Mouse (Mus musculus) cortical plate, adult 2 months (tissue): Measurements from ENCODE around the gene Osgin1. TPM values are rescaled to one million over a fixed set of nuclear protein-coding genes. Genes with fewer than 3 reads are reported as not detected.

Source experiments
- H3K27ac ChIP-seq: fragments of 200-500 bp; 2 replicates; pipeline ENCODE4 v1.5.1; 2012; ENCODE audit warnings: low read length, control low read depth, inconsistent platforms; ENCODE audit not compliant: insufficient read depth
- H3K4me1 ChIP-seq: fragments of 200-500 bp; 2 replicates; pipeline ENCODE4 v1.6.1; 2011; ENCODE audit warnings: low read length; ENCODE audit not compliant: control insufficient read depth, insufficient read depth
- H3K4me3 ChIP-seq: fragments of 200-500 bp; 2 replicates; pipeline ENCODE4 v1.5.1; 2011; ENCODE audit warnings: mild to moderate bottlenecking, low read length, control low read depth; ENCODE audit not compliant: insufficient read depth
- CTCF ChIP-seq: fragments of 200-500 bp; IDR thresholded peaks from 2 replicates; pipeline ENCODE4 v1.5.1; 2011; ENCODE audit warnings: mild to moderate bottlenecking, control low read depth, low read length; ENCODE audit not compliant: insufficient read depth; ENCODE audit errors: extremely low read depth
- POLR2A ChIP-seq: fragments of 200-500 bp; IDR thresholded peaks from 2 replicates; pipeline ENCODE4 v1.6.1; 2011; ENCODE audit warnings: mild to moderate bottlenecking, low read length, control low read depth; ENCODE audit not compliant: insufficient read depth; ENCODE audit errors: extremely low read depth
- polyA plus RNA-seq: library from polyadenylated mRNA; depleted of rRNA; stranded (reverse); fragments of >200 nt; gene quantifications from 2 replicates; pipeline ENCODE4 v1.2.3, GENCODE M21; 2012

The Osgin1 gene
- polyA plus RNA-seq, 1 experiment, result 0.86 TPM

GRCm38 (mm10) chr8:119440250-119440951 lies 6.5 kb downstream of the Osgin1 start:
- Histone ChIP-seq H3K4me1 (no peaks in the 10 kb centered on the region), H3K27ac (no peak overlapping the region), H3K4me3 (no peak overlapping the region)
- TF ChIP-seq CTCF (peak; percentile 65), POLR2A (no peak)

GRCm38 (mm10) chr8:119440952-119441270 lies 7.0 kb downstream of the Osgin1 start:
- no peak overlapping the region for H3K27ac ChIP-seq
- TF ChIP-seq CTCF (no peak), POLR2A (no peak)
- no peak overlapping the region for H3K4me3 ChIP-seq
- H3K4me1 ChIP-seq, result no peaks in the 10 kb centered on the region

GRCm38 (mm10) chr8:119442013-119442412 lies 8.1 kb downstream of the Osgin1 start:
- no peak overlapping the region for H3K27ac ChIP-seq
- TF ChIP-seq CTCF (no peak), POLR2A (no peak)
- no peak overlapping the region for H3K4me3 ChIP-seq
- no peaks in the 10 kb centered on the region for H3K4me1 ChIP-seq

GRCm38 (mm10) chr8:119442970-119443369 lies 9.0 kb downstream of the Osgin1 start:
- no peak overlapping the region for H3K27ac ChIP-seq
- no peaks in the 10 kb centered on the region for H3K4me1 ChIP-seq
- H3K4me3 ChIP-seq, result no peak overlapping the region
- TF ChIP-seq CTCF (no peak), POLR2A (no peak)

- H3K4me3 ChIP-seq, result peak within 1 kb of the TSS; percentile 63
- peak within 1 kb of the TSS; percentile 37; the same call in 1 of the 2 replicates for H3K27ac ChIP-seq
- H3K4me1 ChIP-seq, result peaks cover 7% of the 10 kb centered on the region
- peak; percentile 59 for TF ChIP-seq CTCF
- TF ChIP-seq POLR2A, result no peak
These were observed 12.5 kb downstream of the Osgin1 start, which contains the start of gene Necab2 for GRCm38 (mm10) chr8:119446211-119446989. Gene Necab2, plus strand, starts transcription at chr8:119446719.

GRCm38 (mm10) chr8:119446990-119447780 lies 13.3 kb downstream of the Osgin1 start:
- no peak for TF ChIP-seq CTCF
- TF ChIP-seq POLR2A, result no peak
- peak overlapping the region; percentile 37; the same call in 1 of the 2 replicates for H3K27ac ChIP-seq
- H3K4me3 ChIP-seq, result peak overlapping the region; percentile 63
- peaks cover 7% of the 10 kb centered on the region for H3K4me1 ChIP-seq

GRCm38 (mm10) chr8:119447781-119448170 lies 13.9 kb downstream of the Osgin1 start:
- Histone ChIP-seq H3K27ac (peak overlapping the region; percentile 21; the same call in 1 of the 2 replicates), H3K4me1 (peaks cover 7% of the 10 kb centered on the region), H3K4me3 (peak overlapping the region; percentile 63)
- TF ChIP-seq POLR2A, result no peak
- TF ChIP-seq CTCF, result no peak

- Histone ChIP-seq H3K4me3 (no peak overlapping the region), H3K4me1 (peaks cover 7% of the 10 kb centered on the region), H3K27ac (no peak overlapping the region)
- TF ChIP-seq CTCF (no peak), POLR2A (no peak)
These were observed 15.7 kb downstream of the Osgin1 start for GRCm38 (mm10) chr8:119449627-119450026.

- TF ChIP-seq POLR2A, result no peak
- no peak for TF ChIP-seq CTCF
- H3K27ac ChIP-seq, result no peak overlapping the region
- H3K4me3 ChIP-seq, result no peak overlapping the region
- peaks cover 7% of the 10 kb centered on the region for H3K4me1 ChIP-seq
These were observed 17.2 kb downstream of the Osgin1 start for GRCm38 (mm10) chr8:119451131-119451530.
